Mouse (Mus musculus): ENCODE results near the gene Sema4b.

Sema4b gene

DNA sequence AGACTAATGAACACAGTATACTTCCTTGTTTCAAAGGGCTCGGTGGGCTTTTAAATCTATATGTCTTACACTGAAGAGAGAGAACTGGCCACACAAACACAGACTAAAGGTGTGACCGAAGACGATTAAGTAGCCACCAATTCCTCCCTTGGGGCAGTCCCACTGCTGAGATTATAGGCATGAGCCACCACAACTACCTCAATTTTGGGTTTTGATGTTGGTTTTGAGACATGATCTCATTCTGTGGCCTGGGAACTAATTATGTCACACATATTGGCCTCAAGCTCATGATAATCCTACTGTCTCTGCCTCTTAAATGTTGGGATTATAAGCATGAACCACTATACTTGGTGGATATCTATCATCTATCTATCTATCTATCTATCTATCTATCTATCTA lies 9.2 kb upstream of the Sema4b start:
- DNase-seq (ENCODE audit: extremely low spot score, low spot score), result no peak

DNA sequence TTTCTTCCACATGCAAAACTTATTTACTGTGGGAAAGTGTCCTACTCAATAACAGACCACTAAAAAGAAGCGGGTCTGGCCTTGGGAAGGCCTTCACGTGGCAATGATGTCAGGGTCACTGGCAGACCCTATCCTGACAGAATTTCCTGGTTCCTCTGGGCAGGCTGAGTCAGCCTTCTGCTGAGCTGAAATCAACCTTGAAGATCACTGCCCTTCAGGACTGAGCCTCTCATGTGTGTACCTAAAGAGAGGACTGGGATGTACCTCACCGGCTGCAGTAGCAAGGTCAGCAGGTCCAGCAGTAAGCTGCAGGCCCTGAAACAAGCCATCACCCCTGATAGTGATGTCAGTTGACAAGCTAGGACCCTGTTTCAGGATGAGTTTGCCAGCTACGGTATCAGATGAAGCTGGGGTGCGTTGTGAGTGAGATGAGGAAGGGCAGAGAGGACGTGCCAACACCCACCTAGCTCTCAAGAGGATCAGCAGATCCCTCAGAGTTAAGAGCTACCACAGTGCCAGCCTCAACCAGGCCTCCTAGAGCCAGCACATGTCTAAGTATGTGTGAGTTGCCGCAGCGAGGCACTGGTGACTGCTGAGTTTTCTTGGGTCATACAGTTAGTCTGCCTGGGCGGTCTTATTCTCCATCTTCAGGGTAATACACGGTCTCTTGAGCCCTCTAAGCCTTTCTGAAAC lies 8.5 kb upstream of the Sema4b start:
- no peak for DNase-seq (ENCODE audit: extremely low spot score, low spot score)

DNA sequence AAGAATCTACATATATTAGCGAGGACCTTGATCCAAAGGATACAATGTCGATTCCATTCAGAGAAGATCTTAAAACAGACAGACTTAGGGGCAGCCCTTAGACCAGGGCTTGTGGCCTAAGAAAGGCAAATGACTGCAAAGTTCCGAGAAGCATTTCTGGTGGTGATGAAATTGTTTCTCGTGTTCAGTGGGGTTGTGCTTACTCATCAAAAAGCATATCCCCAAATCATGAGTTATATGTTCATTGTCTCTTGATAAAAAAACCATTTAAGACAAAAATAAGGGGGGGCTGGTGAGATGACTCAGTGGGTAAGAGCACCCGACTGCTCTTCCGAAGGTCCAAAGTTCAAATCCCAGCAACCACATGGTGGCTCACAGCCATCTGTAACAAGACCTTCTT lies 7.3 kb upstream of the Sema4b start:
- DNase-seq (ENCODE audit: extremely low spot score, low spot score), result no peak

- DNase-seq (ENCODE audit: extremely low spot score, low spot score), result no peak
Measured at GRCm38 (mm10) chr7:80179790-80180189, 6.9 kb upstream of the Sema4b start.

- DNase-seq (ENCODE audit: extremely low spot score, low spot score), result no peak
Measured at GRCm38 (mm10) chr7:80180202-80180601, 6.4 kb upstream of the Sema4b start.

- DNase-seq (ENCODE audit: extremely low spot score, low spot score), result no peak
Measured at GRCm38 (mm10) chr7:80181078-80181477, 5.6 kb upstream of the Sema4b start.

DNA sequence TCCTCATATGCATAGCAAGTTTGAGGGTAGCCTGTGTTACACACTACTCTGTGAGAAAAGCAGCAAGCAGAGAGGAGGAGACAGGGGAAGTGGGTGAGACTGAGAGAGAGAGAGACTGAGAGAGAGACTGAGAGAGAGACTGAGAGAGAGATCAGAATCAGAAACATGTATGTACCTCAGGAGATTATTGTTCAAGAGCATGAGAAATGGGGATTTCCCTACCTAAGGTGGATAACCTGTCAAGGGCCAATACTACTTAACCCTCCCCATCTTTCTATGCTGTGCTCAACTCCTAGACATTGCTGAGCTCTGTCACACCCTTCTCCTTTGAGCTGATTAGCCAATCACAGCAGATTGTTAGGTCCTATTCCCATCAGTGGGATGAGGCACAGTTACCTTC lies 4.5 kb upstream of the Sema4b start:
- no peak for DNase-seq (ENCODE audit: extremely low spot score, low spot score)

DNA sequence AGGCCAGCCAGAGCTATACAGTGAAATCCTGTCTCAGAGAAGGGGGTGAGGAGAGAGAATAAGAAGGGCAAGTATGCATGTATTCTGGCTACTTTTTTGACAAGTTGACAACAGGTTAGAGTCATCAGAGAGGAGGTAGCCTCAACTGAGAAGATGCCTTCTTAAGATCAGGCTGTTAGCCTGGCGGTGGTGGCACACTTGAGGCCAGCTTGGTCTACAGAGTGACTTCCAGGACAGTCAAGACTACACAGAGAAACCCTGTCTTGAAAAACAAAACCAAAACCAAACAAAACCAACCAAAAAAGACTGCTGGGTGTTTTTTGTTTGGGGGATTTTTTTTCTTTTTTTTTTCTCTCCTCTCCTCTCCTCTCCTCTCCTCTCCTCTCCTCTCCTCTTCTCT lies 3.2 kb upstream of the Sema4b start:
- DNase-seq (ENCODE audit: extremely low spot score, low spot score), result no peak

DNA sequence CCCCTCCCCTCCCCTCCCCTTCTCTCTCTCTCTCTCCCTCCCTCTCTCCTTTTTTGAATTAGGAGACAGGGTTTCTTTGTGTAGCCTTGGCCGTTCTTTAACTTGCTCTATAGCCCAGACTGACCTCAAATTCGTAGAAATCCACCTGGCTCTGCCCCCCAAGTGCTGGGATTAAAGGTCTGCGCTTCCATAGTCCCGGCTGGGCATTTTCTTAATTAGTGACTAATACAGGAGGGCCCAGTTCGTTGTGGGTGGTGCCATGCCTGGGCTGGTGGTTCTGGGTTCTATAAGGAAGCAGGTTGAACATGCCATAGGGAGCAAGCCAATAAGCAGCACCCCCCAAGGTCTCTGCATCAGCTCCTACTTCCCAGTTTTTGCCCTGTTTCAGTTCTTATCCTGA lies 2.7 kb upstream of the Sema4b start:
- no peak for DNase-seq (ENCODE audit: extremely low spot score, low spot score)

DNA sequence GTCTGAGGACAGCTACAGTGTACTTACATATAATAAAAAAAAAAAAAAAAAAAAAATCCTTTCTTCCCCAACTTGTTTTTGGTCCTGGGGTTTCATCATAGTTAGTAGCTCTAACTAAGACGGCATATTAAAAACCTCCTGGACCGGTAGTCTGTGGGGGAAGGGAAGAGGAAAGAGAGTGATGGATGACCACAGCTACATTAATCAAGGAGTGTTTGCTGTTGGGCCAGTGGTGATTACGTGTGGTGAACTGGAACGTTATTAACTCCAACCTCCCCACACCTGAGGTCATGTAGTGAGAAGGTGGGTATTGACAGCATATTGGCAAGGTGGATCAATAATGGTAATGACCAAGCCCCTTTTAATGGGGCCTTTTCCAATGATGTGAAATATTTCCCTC lies 2.1 kb upstream of the Sema4b start:
- no peak for DNase-seq (ENCODE audit: extremely low spot score, low spot score)

GRCm38 (mm10) chr7:80184968-80185367 lies 1.7 kb upstream of the Sema4b start:
- no peak for DNase-seq (ENCODE audit: extremely low spot score, low spot score)

DNA sequence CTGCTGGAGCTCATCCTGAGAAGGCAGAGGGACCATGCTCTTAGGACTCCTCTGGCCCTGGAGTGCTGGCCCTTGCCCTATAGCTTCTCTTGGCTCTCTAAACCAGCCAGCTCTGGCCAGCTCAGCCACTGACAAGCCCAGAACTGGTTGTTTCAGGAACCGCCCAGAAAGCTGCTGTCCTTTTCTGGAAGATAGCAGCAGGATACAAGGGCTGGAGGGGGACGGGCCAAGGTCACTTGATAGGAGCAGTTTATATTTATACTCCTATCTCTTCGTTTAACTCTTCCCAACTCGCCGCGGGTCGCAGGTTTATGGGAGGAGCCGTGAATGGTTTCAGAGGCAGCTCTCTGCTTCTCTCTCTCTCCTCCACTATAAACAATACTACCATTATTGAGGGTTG lies 620 bp upstream of the Sema4b start:
- no peak for DNase-seq (ENCODE audit: extremely low spot score, low spot score)

DNA sequence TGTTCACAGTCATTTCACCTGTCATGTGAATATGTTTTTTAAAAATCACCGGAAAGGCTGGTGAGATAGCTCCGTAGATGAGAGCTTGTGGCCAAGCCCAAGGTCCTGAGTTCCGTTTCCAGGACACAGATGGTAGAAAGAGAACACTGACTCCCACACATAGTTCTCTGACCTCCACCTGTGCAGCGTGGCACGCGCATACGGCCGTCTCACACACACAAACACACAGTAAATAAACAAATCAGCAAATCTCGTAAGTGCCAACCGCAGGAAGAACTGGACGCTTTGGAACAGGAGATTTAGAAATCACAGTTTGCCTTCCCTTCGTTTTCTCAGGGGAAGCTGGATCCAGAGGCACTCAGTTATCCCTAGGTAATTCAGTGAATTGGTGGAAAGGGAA lies 860 bp downstream of the Sema4b start:
- no peak for DNase-seq (ENCODE audit: extremely low spot score, low spot score)

DNA sequence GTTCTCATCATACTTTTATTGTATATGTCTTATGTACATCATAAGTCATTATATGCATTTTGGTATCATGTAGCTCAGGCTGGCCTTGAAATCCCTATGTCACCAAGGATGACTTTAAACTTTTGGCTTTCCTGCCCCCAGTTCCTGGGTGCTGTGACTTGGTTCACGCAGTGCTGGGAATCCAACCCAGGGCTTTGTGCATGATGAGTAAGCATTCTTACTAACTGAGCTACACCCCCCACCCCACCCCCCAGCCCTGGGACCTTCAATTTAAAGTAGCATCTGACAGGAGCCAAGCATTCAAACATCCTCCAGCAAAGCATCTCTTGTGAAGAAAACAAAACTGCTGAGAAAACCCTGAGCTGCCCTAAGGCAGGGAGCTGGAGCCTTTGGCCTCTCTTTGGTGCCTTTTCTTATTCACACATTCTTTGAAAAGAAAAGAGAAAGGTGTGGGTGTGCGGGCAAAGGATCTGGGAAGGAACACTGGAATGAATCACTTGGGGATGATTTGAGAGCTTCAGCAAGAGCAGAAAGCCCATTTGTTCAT lies 2.0 kb downstream of the Sema4b start:
- no peak for DNase-seq (ENCODE audit: extremely low spot score, low spot score)

- no peak for DNase-seq (ENCODE audit: extremely low spot score, low spot score)
Measured at GRCm38 (mm10) chr7:80189147-80189933, 2.7 kb downstream of the Sema4b start.

GRCm38 (mm10) chr7:80191455-80191854 lies 4.8 kb downstream of the Sema4b start:
- DNase-seq (ENCODE audit: extremely low spot score, low spot score), result no peak

DNA sequence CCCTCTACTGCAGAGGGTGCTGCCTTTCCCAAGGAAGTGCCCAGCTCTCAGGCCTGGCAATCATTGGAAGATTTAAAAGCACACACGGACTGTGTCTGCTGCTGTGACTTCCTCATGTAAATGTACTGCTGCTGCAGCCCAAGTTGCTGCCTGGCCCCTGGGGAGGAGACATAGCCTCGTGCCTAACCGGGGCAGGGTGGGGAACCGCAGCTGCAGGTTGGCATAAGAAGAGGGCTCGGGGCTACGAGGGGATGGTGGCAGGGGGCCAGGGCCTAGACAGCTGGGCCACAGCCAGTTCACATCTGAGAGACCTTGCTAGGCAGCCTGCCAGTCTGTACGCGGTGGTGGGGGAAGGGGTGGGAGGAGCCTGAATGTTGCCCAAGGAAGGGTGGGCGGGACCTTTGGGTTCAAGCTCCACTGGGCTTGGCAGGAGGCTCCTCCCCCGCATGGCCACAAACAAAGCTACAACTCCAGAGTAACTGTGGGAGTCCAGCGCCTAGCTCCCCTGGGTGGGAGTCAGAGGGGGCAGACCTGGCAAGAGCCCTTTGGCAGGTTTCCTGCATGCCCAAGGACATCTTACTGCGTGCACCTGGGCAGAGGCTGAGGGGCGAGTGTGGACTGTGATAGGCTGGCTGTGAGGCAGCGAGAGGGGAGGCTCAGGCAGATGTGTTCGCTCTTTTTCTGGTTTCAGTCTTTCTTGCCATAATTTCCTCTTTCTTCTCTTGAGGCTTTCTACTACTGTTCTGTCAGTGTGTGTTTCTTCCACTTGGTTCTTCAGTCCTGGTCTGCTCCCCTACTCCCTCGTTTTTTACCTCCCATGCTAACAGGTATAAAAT lies 5.8 kb downstream of the Sema4b start:
- DNase-seq (ENCODE audit: extremely low spot score, low spot score), result peak; percentile 76

DNA sequence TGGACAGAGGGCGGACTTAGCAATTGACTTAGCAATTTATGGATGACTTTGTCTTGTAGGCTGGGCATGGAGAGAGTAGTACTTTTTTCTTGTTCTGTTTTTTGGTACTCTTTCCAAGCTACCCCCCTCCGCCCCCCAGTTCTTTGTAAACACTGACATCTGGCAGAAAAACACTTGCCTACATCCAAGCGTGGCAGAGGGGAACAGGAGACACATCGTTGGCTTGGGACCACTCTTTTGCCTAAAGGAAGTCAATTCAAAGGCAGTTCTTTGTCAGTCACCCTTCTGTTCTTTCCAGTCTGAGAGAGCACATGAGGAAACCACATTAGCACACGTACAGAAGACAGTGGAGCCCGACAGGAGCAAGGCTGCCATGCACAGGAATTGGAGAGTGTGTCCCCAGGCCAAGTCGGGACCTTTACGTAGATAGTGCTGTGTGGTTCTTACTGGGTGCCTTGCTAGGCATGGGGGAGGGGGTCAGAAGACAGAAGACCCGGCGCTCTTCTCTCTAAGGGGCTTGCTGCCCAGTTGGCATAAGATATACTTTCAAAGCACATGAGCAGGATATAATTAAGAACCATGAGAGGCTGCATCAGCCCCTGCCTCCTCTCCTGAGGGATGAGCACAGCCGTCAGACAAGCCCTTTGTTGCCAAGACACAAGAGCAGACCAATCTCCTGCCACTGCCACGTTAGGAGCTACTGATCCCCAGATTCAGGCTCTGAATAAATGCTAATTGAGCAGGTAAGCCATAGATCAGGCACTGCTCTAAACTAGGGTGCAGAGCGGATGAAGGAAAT lies 7.5 kb downstream of the Sema4b start:
- DNase-seq (ENCODE audit: extremely low spot score, low spot score), result no peak

DNA sequence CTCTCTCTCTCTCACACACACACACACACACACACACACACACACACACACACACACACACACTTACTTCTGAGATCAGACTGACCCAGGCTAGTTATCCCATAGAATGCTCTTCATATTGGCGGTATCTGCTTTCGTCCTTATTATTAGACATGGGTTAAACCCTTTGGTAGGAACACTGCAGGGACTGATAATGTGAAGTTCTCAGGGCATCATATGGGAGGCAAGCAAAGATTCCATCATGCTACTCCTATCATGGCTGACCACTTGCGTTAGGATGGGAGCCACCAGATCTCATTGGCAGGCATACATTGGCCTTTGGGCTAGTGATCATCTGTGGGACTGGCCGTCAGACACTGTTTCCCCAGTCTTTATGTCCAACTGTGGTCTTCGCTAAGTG lies 8.5 kb downstream of the Sema4b start:
- DNase-seq (ENCODE audit: extremely low spot score, low spot score), result no peak

DNA sequence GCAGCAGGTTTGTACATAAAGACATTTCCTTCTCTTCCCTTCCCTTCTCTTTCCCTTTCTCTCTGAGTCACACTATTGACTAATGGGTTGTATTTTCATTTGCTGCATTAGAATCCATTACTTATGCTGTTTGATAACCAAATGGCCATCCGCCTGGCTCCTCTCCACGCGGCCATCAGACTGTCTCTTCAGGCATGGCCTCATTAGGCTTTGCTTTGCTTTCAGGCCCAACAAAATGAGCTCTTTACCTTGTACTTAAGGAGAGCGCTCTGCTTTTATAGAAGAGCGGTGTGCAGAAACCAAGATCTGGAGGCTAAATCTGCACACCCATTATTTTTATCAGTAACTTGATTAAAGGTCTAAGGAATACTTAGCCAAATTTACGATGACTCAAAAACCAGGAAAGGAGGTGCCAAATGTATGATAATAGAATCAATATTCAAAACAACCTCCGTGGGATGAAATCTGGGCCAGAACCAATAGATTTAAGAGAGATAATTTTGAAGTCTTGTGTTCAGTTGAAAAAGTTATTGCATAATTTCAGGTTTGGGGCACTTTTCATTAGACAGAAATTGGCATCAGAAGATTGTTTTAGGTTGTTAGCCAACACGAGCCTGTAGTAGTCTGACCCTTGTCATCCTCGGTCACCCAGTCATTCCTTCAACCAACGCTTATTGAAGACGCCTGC lies 9.1 kb downstream of the Sema4b start:
- no peak for DNase-seq (ENCODE audit: extremely low spot score, low spot score)

DNA sequence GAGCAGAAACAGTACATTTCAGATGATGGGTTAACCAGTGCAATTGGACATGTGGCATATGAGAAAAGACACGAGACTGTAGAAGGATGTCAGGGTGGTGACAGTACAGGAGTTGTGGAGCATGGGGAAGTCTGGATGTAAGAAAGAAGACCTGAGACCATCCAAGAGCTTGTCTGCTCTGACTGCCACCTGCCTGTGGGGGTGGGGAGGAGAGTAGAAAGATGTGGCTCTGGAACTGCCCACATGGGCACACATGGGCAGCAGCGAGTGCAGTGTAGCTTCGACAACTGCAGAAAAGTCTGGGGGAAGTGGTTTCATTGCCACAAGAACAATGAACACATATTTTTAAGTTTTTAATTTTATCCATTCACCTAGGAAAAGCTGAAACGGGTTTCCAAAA lies 10.7 kb downstream of the Sema4b start:
- no peak for DNase-seq (ENCODE audit: extremely low spot score, low spot score)

Data from neural tube, embryonic 10.5 days (tissue).